Mouse (Mus musculus): ENCODE measurements at regions not wholly inside any gene's neighbourhood (a gene's known extent, or its start where the extent isn't known, plus 50 kb on each side); places are given as distances from the start of the nearest gene placed in this dataset.

DNA sequence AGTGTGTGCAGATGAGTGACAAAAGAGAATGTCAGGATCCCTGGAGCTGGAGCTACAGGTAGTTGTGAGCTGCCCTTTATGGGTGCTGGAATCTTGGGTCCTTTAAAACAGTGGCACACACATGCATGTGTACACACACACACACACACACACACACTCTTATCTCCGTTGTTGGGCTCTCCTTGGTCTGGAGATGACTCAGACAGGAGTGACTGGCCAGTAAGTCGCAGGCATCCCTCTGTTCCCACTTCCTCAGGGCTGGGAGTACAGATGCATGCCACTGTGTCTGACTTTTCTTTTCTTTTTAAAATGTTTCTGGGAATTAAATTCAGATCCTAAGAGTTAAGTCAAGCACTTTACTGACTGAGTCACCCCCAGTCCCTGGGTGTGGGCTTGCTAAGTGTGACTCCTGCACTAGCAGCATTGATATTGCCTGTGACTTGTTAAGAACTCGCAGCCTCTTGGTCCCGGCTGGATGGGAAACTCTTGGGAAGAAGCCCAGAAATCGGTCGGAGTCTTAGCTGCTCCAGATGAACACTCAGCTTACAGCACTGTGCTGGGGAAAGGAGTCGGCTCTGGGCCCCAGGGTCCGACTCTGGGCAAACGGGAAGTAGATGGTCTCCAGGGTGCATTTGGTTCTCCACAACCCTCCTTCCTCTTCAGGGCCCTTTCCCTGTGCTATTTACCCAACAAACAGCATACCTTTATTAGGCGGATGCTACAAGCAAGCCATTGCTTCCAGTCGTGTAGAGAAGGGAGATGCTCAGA lies 233.0 kb upstream of the Cxcr4 start:
- Histone ChIP-seq H3K4me3 (replicated peaks; ENCODE audit: low read depth, low read length) (no peak overlapping the region), H3K9me3 (replicated peaks; ENCODE audit: low read length) (no peaks in the 10 kb centered on the region), H3K9ac (ENCODE audit: low read depth, low read length) (no peak overlapping the region), H3K4me2 (ENCODE audit: low read length) (no peak overlapping the region), H3K27me3 (ENCODE audit: insufficient read depth, low read length) (no peaks in the 10 kb centered on the region), H3K36me3 (ENCODE audit: insufficient read depth, low read length) (no peaks in the 10 kb centered on the region), H3K27ac (no peak overlapping the region), H3K4me1 (replicated peaks; ENCODE audit: insufficient read depth, low read length) (no peaks in the 10 kb centered on the region)
- WGBS = 63% methylated on average over 11 of the region's 11 CpGs
- TF ChIP-seq CTCF (IDR thresholded peaks at IDR 0.05; ENCODE audit: low read depth) = no peak
- no peak for ATAC-seq (replicated peaks; ENCODE audit: low FRiP score, low read depth)
- DNase-seq (ENCODE audit: low spot score) = no peak

DNA sequence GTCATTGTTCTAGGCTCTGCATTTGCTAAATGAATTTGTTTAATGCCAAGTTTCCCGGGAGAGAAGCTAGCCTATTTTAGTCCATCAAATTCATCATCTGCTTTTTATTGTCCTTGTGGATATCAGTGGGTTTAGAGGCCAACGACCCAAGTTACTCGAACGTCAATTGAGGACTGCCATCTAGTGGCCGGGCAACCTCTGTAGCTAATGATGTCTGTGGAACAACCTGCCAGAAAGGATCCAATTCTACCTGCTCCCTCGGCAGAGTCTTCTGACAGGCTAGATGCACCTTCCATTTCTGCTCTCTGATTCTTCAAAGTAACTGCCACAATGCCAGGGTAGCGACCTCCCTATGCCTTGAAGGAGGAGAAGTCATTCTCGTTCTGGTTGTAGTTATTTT lies 232.1 kb upstream of the Cxcr4 start:
- no peak for ATAC-seq (replicated peaks; ENCODE audit: low FRiP score, low read depth)
- WGBS = 5% methylated on average over 8 of the region's 8 CpGs
- DNase-seq (ENCODE audit: low spot score) = peak; percentile 85
- Histone ChIP-seq H3K27me3 (ENCODE audit: insufficient read depth, low read length) (no peaks in the 10 kb centered on the region), H3K4me2 (ENCODE audit: low read length) (no peak overlapping the region), H3K9ac (ENCODE audit: low read depth, low read length) (no peak overlapping the region), H3K4me1 (replicated peaks; ENCODE audit: insufficient read depth, low read length) (no peaks in the 10 kb centered on the region), H3K4me3 (replicated peaks; ENCODE audit: low read depth, low read length) (no peak overlapping the region), H3K27ac (no peak overlapping the region), H3K36me3 (ENCODE audit: insufficient read depth, low read length) (no peaks in the 10 kb centered on the region), H3K9me3 (replicated peaks; ENCODE audit: low read length) (no peaks in the 10 kb centered on the region)
- TF ChIP-seq CTCF (IDR thresholded peaks at IDR 0.05; ENCODE audit: low read depth) = peak; percentile 91

DNA sequence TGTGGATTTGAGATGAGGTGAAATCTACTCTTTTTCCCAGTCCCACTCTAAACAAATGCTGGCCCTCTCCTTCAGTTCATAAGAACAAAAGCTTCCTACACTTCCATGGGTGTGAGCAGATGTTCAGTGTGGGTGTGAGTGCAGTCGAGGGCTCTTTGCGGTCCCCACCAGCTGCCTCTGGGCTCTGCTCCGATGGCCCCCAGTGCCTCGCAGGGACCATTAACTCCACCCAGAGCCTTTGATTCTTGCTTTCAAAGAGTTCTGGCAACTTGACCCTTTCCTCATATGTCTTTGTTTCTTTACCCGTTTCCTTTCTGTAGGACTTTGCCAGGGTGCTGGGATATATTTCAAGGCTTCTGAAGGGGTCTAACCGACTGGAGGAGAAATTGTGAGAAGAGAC lies 229.9 kb upstream of the Cxcr4 start:
- 15% methylated on average over 6 of the region's 6 CpGs for WGBS
- no peak overlapping the region for H3K9ac ChIP-seq (ENCODE audit: low read depth, low read length)
- H3K4me3 ChIP-seq (replicated peaks; ENCODE audit: low read depth, low read length) = no peak overlapping the region
- no peak overlapping the region for H3K4me2 ChIP-seq (ENCODE audit: low read length)
- no peak for TF ChIP-seq CTCF (IDR thresholded peaks at IDR 0.05; ENCODE audit: low read depth)
- H3K9me3 ChIP-seq (replicated peaks; ENCODE audit: low read length) = no peaks in the 10 kb centered on the region
- no peaks in the 10 kb centered on the region for H3K36me3 ChIP-seq (ENCODE audit: insufficient read depth, low read length)
- H3K27me3 ChIP-seq (ENCODE audit: insufficient read depth, low read length) = no peaks in the 10 kb centered on the region
- no peaks in the 10 kb centered on the region for H3K4me1 ChIP-seq (replicated peaks; ENCODE audit: insufficient read depth, low read length)
- DNase-seq (ENCODE audit: low spot score) = peak; percentile 73
- no peak for ATAC-seq (replicated peaks; ENCODE audit: low FRiP score, low read depth)
- H3K27ac ChIP-seq = no peak overlapping the region

DNA sequence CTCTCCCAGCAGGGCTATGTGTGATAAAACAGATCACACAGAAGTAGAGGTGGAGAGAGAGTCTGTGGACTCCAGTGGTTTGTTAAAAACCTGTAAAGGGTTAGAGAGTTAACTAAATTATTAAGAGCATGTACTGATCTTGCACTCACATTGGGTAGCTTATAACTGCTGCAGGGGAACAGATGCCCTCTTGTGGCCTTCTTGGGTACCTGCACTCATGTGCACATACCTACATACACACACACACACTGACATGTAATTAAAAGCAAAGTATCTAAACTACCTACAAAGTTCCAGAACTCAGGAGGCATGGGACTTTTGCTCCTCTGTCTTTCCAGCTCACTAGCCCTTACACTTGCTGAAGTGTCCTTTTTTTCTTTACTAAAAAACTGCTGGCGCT lies 228.4 kb upstream of the Cxcr4 start:
- H3K36me3 ChIP-seq (ENCODE audit: insufficient read depth, low read length) = no peaks in the 10 kb centered on the region
- no peaks in the 10 kb centered on the region for H3K4me1 ChIP-seq (replicated peaks; ENCODE audit: insufficient read depth, low read length)
- ATAC-seq (replicated peaks; ENCODE audit: low FRiP score, low read depth) (no peak), DNase-seq (ENCODE audit: low spot score) (no peak)
- no peak overlapping the region for H3K4me3 ChIP-seq (replicated peaks; ENCODE audit: low read depth, low read length)
- H3K27ac ChIP-seq = no peak overlapping the region
- H3K9me3 ChIP-seq (replicated peaks; ENCODE audit: low read length) = no peaks in the 10 kb centered on the region
- no peak overlapping the region for H3K9ac ChIP-seq (ENCODE audit: low read depth, low read length)
- TF ChIP-seq CTCF (IDR thresholded peaks at IDR 0.05; ENCODE audit: low read depth) = peak; percentile 30
- H3K4me2 ChIP-seq (ENCODE audit: low read length) = no peak overlapping the region
- WGBS = 96% methylated on average over 1 of the region's 1 CpGs
- H3K27me3 ChIP-seq (ENCODE audit: insufficient read depth, low read length) = no peaks in the 10 kb centered on the region

DNA sequence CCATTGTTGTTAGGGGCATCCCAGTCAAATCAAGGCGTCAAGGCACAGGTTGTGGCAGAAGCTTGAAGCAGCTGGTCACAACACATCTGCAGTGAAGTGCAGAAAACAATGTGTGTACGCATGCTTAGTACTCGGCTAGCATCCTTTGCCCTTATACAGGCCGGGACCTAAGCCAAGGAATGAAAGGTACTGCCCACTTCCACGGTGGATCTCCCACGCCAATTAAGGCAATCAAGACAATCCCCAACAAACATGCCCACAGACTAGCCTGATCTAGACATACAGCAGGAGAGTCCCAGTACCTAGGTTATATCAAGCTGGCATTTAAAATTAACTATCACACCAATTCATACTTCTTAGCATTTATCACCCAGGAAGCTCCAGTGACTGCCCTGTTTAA lies 227.5 kb upstream of the Cxcr4 start:
- Histone ChIP-seq H3K4me2 (ENCODE audit: low read length) (no peak overlapping the region), H3K9me3 (replicated peaks; ENCODE audit: low read length) (no peaks in the 10 kb centered on the region), H3K27me3 (ENCODE audit: insufficient read depth, low read length) (no peaks in the 10 kb centered on the region), H3K9ac (ENCODE audit: low read depth, low read length) (no peak overlapping the region), H3K4me3 (replicated peaks; ENCODE audit: low read depth, low read length) (no peak overlapping the region), H3K36me3 (ENCODE audit: insufficient read depth, low read length) (no peaks in the 10 kb centered on the region), H3K4me1 (replicated peaks; ENCODE audit: insufficient read depth, low read length) (no peaks in the 10 kb centered on the region), H3K27ac (no peak overlapping the region)
- 88% methylated on average over 6 of the region's 6 CpGs for WGBS
- no peak for TF ChIP-seq CTCF (IDR thresholded peaks at IDR 0.05; ENCODE audit: low read depth)
- ATAC-seq (replicated peaks; ENCODE audit: low FRiP score, low read depth) (no peak), DNase-seq (ENCODE audit: low spot score) (no peak)

DNA sequence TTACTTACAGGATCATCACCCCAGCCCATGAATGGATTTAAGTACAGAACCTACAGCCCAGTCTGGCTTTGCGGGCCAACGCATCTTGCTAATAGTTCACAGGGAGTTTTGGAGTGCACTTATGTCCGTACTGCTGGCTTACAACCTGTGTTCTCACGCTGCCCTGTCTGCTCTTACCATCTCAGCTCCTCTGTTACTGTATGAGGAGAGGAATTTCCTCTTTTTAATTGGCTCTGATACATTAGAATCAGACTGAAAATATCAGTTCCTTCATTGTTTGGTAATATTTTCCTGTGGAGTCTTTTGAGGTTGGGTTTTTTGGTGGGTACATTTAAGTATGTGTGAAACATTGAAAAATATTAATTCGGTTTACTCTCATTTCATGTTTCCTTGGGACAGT lies 221.3 kb upstream of the Cxcr4 start:
- Histone ChIP-seq H3K9me3 (replicated peaks; ENCODE audit: low read length) (no peaks in the 10 kb centered on the region), H3K27ac (no peak overlapping the region), H3K9ac (ENCODE audit: low read depth, low read length) (no peak overlapping the region), H3K4me1 (replicated peaks; ENCODE audit: insufficient read depth, low read length) (no peaks in the 10 kb centered on the region), H3K4me2 (ENCODE audit: low read length) (no peak overlapping the region), H3K4me3 (replicated peaks; ENCODE audit: low read depth, low read length) (no peak overlapping the region), H3K36me3 (ENCODE audit: insufficient read depth, low read length) (no peaks in the 10 kb centered on the region), H3K27me3 (ENCODE audit: insufficient read depth, low read length) (no peaks in the 10 kb centered on the region)
- ATAC-seq (replicated peaks; ENCODE audit: low FRiP score, low read depth) = no peak
- DNase-seq (ENCODE audit: low spot score) = no peak
- TF ChIP-seq CTCF (IDR thresholded peaks at IDR 0.05; ENCODE audit: low read depth) = no peak
- WGBS = 86% methylated on average over 5 of the region's 5 CpGs

DNA sequence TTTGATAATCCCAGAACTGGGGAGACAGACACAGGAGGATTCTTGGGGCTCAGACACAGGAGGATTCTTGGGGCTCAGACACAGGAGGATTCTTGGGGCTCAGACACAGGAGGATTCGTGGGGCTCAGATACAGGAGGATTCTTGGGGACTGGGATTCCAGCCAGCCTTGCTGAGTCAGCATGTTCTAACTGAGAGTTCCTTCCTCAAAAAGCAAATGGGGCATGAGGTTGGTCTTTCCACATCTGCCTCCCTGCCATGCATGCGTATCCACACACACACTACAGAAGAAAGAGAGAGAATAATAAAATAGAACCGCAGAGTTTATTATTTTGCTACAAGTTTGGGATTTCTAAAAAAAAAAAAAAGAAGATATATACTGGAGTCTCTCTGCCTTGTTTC lies 218.8 kb upstream of the Cxcr4 start:
- DNase-seq (ENCODE audit: low spot score) = no peak
- Histone ChIP-seq H3K4me3 (replicated peaks; ENCODE audit: low read depth, low read length) (no peak overlapping the region), H3K9ac (ENCODE audit: low read depth, low read length) (no peak overlapping the region), H3K36me3 (ENCODE audit: insufficient read depth, low read length) (no peaks in the 10 kb centered on the region), H3K27me3 (ENCODE audit: insufficient read depth, low read length) (no peaks in the 10 kb centered on the region), H3K4me1 (replicated peaks; ENCODE audit: insufficient read depth, low read length) (no peaks in the 10 kb centered on the region), H3K4me2 (ENCODE audit: low read length) (no peak overlapping the region), H3K27ac (no peak overlapping the region), H3K9me3 (replicated peaks; ENCODE audit: low read length) (no peaks in the 10 kb centered on the region)
- ATAC-seq (replicated peaks; ENCODE audit: low FRiP score, low read depth) = no peak
- 74% methylated on average over 3 of the region's 3 CpGs for WGBS
- TF ChIP-seq CTCF (IDR thresholded peaks at IDR 0.05; ENCODE audit: low read depth) = no peak
